Mouse (Mus musculus) myocyte (in vitro differentiated cells): ENCODE data around the gene Zfp131.

ENCODE experiments used
- E2F4 ChIP-seq: IDR thresholded peaks from one replicate; pipeline ENCODE4 v1.6.1; 2011; ENCODE audit warnings: mild to moderate bottlenecking, control low read depth, moderate library complexity; ENCODE audit not compliant: insufficient read depth
- MAX ChIP-seq: IDR thresholded peaks from one replicate; pipeline ENCODE4 v1.6.1; 2011; ENCODE audit warnings: low read depth, mild to moderate bottlenecking, control low read depth
- MYOD1 ChIP-seq, 3 experiments: IDR thresholded peaks; one replicate each; pipeline ENCODE4 v1.6.1; 2011; ENCODE audit warnings: control low read depth in 2 of 3, low read depth in 2 of 3, mild to moderate bottlenecking in 2 of 3, moderate library complexity in 1 of 3; ENCODE audit not compliant: insufficient read length in 2 of 3, control insufficient read depth in 1 of 3
- POLR2A ChIP-seq: IDR thresholded peaks from one replicate; pipeline ENCODE4 v1.6.1; 2011; ENCODE audit warnings: low read depth, mild to moderate bottlenecking, control low read depth, moderate library complexity; ENCODE audit not compliant: insufficient read length
- REST ChIP-seq: IDR thresholded peaks from one replicate; pipeline ENCODE4 v1.6.1; 2011; ENCODE audit warnings: mild to moderate bottlenecking, control low read depth, moderate library complexity; ENCODE audit not compliant: insufficient read depth, insufficient read length
- SRF ChIP-seq: IDR thresholded peaks from one replicate; pipeline ENCODE4 v1.6.1; 2011; ENCODE audit warnings: low read depth; ENCODE audit not compliant: control insufficient read depth, insufficient read length
- TCF12 ChIP-seq: IDR thresholded peaks from one replicate; pipeline ENCODE4 v1.6.1; 2011; ENCODE audit warnings: mild to moderate bottlenecking, control low read depth; ENCODE audit not compliant: poor library complexity, insufficient read depth, severe bottlenecking
- USF1 ChIP-seq: IDR thresholded peaks from one replicate; pipeline ENCODE4 v1.6.1; 2011; ENCODE audit warnings: low read depth, mild to moderate bottlenecking, control low read depth, moderate library complexity

DNA sequence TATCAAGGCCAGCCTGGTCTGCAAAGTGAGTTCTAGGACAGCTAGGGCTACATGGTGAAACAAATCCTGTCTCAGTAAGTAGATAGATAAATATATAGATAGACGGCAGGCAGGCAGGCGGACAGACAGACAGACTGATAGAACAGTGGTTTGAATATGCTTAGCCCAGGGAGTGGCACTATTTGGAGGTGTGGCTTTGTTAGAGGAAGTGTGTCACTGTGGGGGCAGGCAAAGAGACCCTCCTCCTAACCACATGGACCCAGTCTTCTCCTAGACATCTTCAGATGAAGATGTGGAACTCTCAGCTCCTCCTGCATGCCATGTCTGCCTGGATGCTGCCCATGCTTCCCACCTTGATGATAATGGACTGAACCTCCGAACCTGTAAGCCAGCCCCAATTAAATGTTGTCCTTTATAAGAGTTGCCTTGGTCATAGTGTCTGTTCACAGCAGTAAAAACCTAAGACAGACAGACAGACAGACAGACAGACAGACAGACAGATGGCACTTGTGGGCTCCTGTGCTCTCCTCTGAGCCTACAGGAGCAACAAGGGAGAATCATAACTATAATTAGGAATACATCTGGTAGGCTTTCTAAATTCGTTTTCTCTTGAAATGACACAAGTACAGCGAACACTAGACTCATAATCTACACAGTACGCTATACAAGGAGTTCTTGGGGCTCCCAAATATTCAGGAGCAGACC, 47.8 kb downstream of the Zfp131 start:
- TF ChIP-seq POLR2A, result no peak
- TF ChIP-seq TCF12, result no peak
- TF ChIP-seq REST, result no peak
- no peak for TF ChIP-seq MAX
- no peak for TF ChIP-seq E2F4
- TF ChIP-seq USF1, result no peak
- TF ChIP-seq SRF, result no peak
- TF ChIP-seq MYOD1 (IDR thresholded peaks at IDR 0.05; ENCODE audit: control insufficient read depth in 1 of 3, insufficient read length in 2 of 3, low read depth in 2 of 3), result no peak
